Mouse (Mus musculus) cerebellum, adult 11 months (tissue): Measurements from ENCODE around the gene Miga1.
A peak's percentile ranks its signal among the peaks of the same experiment; 100 is the strongest.
"Not testable (repeated sequence)": the region's sequence is repeated elsewhere in the genome, so short reads cannot be mapped to it uniquely, and the experiment has no call there.

ENCODE experiments used
- DNase-seq: peaks from one replicate; pipeline ENCODE4 v3.0.0; 2022

Miga1 gene

DNA sequence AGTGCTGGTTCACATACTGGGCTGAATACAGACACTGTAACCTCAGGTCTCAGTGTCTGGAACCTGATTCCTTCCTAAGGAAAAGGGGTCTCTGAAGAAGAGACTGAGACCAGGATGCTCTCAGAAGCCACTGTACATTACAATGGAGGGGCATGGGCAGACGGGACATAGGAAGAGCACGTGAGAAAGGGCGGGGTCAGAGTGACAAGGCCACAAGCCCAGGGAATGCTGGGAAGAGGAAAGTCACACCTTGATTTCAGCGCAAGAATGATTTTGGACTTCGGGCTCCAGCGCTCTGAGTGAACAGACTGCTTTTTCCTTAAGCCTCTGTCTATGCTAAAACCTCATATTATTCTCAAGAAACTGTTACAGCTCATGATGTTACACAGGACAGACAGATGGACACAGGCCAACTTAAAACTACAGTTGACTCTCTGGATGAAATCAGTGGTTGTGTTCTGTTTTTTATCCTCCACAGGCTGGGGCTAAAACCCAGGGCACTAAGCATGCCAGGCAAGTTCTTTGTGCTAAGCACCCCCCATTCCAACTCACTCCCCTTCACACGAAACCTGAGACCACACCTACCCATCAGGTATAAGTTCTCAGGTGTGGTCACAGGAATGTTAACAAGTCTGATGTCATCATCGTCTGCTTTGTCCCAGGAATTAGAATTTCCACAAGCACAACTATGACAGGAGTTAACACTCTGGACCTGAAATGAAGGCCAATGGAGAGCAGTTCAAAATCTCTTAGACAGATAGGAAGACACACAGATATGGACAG is 18.3 kb downstream of the Miga1 start:
- DNase-seq, result no peak

DNA sequence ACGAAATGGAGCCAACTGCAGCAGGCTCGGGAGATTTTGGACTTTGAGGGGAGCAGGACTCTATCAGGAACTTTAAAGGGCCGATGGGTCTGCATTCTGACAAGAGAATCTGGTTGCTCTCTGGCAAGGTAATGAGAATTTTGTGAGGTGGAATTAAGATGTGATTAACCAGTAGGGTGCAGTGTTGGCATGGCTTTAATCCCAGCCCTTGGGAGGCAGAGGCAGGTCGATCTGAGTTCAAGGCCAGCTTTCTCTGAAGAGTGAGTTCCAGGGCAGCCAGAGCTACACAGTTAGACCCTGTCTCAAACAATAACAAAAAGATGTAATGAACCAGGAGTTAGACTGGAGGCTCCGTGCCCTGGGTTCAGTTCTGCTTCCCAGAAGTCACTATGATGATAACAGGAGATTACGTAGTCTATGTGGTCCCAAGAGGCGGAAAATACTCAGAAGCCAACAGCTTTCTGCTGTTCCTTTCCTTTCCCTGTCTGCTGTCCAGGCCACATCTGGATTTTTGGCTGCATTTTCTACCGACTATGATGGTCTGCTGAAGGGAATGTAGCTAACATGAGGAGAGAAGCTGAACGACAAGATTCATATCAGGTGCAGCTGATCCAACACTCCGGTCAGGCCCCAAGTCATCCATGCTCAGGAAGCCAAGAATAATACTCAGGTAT is 19.1 kb downstream of the Miga1 start:
- no peak for DNase-seq

DNA sequence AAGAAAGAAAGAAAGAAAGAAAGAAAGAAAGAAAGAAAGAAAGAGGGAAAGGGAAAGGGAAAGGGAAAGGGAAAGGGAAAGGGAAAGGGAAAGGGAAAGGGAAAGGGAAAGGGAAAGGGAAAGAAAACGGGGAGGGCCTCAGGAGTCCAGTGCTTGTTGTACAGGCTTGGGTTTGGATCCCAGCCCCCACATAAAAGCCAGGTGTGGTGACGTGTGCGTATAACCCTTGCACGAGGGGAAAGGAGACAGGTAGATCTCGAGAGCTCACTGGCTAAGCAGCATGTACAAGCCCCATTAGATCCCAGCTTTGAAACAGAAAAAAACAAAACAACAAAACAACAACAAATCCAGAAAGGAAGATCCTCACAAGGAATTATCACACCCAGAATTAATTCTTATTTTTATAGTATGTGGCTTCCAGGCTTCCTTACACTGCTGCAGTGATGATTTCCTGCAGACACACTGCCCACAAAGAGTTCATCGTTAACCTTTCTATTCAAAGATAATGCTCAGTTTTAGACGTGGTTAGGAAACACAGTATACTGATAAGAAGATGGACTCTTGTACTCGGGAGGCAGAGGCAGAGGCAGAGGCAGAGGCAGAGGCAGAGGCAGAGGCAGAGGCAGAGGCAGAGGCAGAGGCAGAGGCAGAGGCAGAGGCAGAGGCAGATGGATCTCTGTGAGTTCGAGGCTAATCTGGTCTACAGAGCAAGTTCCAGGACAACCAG is 23.6 kb downstream of the Miga1 start:
- not testable (repeated sequence) for DNase-seq

DNA sequence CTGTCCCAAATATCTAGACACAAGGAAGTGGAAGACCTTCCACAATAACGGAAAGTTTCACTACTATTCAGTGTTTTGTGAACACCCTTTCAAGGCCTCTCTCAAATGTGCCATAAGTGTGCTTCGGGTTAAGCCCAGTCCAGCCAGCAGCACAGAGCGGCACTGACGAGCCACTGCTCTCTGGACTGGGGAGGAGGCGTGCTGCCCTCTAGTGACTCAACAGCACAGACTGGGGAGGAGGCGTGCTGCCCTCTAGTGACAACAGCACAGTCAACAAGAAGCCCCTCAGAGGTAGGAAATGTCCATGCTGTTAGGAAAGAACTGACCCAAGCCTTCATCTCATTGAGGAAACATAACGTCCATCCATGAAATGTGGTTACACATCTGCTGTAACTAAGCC is 24.6 kb downstream of the Miga1 start:
- peak; percentile 59 for DNase-seq

GRCm38 (mm10) chr3:152314666-152315065 is 25.5 kb downstream of the Miga1 start:
- DNase-seq, result not testable (repeated sequence)

DNA sequence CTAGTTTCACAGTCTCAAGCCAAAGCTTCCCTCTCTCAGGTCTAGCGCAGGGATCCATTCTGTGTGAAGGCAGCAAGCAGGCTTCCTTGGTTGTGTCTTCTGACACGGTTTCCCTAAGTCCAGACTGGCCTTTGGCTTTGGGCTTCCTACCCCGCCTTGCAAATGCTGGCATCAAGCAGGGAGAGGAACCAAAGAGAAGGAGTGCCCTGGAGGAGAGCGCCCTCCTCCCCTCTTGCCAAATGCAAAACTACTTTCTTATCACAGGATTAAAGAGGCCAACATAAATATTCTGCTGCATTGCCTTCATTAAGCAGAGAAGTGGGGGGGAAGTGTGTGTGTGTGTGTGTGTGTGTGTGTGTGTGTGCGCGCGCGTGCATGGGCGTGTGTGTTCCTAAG is 31.0 kb downstream of the Miga1 start:
- DNase-seq, result no peak

- DNase-seq, result no peak
Measured at GRCm38 (mm10) chr3:152308485-152309249, 31.5 kb downstream of the Miga1 start.

- no peak for DNase-seq
Measured at GRCm38 (mm10) chr3:152305971-152306370, 34.2 kb downstream of the Miga1 start.

GRCm38 (mm10) chr3:152305080-152305479 is 35.1 kb downstream of the Miga1 start:
- DNase-seq, result no peak

DNA sequence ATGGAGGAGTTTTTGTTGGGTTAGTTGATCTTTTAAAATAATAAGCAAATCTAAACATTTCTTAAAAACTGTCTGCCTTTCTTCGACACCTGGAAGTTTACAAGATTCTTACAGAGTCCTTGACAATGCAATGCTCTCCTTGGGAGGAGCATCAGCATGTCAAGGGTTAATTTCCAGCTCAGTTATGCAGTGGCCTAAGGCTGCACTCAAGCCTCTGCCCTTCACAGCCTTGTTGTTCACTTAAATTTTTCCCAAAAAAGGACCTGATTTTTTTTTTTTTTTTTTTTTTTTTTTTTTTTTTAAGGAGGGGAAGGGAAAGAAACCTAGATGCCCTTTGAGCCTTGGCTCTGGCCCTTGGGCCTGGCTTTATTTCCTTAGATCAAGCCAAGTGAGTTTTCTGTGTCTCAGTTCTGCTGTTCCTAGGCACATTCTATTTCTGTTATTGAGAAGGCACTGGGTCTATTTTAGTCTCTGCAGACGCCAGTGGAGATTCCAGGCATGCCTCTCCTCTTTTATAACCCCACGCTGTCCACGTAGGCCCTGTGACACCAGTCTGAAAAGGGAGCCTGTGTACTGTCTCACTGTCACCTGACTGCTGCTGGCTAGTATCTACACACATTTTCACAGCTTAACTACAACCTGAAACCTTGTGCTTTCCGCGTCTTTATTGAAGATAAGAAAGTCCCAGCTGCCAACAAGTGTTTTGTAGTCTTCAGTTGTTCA is 36.0 kb downstream of the Miga1 start:
- no peak for DNase-seq

- no peak for DNase-seq
Measured at GRCm38 (mm10) chr3:152302991-152303390, 37.2 kb downstream of the Miga1 start.

DNA sequence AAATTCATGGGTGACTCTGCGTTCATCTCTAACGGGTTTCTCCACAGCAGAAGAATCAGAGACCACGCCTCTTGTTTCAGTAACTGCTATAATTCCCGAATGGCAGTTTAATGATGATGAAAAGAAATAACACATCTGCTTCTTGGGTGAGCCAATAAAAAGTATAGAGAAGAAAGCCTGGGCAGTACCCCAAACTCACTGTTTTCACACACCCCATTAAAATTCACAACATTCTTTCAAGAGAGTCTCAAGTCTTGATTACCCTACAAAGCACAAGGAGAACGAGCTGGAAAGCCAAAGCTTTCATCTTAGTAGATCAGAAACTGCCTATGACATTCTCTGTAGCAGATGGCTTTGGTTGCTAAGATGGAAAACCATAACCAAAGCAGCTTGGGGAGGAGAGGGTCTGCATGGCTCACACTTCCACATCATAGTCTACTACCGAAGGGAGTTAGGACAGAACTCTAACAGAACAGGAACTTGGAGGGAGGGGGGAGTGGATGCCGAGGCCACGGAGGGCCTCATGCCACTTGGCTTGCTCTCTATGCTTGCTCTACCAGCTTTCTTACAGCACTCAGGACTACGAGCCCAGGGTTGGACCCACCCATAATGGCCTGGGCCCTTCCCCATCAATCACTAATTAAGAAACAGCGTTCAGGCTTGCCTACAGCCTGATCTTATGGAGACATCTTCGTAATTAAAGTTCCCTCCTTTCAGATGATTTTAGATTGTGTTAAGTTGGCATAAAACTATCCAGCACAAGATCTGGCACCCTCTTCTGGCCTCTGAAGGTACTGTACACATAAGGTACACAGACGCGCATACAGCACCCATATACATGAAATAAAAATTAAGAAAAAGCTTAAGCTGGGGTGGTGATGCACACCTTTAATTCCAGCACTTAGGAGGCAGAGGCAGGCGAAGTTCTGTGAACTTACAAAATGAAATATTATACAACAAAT is 39.5 kb downstream of the Miga1 start:
- no peak for DNase-seq

GRCm38 (mm10) chr3:152295896-152296295 is 44.3 kb downstream of the Miga1 start:
- no peak for DNase-seq

- no peak for DNase-seq
Measured at GRCm38 (mm10) chr3:152294400-152294799, 45.8 kb downstream of the Miga1 start.

DNA sequence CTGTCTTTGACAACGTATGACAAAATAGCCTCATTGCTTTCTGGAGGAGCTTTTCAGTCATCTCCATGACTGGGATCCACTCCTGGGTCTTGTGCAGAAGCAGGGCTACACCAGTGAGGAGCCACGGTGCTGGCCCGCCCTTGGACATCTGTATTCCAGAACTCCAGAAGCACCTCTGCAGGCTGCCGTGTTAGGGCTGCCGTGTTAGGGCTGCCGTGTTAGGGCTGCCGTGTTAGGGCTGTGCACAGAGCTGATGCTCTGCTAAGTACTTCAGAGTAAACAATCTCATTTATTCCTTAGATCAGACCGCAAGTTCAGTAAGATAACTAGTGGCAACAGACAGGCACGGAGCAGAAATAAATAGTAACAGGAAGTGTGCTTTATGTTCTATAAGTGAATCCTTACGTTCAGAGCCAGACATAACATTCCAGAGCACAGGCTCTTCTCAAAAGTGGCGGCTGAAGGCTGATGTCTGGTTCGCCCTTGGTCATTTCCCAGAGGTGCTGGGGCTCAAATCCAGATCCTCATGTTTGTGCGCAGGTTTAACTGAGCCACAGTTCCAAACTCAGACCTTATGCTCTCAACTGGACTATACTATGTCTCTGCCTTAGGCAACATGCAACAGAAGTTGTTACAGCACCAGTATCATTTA is 46.6 kb downstream of the Miga1 start:
- no peak for DNase-seq

DNA sequence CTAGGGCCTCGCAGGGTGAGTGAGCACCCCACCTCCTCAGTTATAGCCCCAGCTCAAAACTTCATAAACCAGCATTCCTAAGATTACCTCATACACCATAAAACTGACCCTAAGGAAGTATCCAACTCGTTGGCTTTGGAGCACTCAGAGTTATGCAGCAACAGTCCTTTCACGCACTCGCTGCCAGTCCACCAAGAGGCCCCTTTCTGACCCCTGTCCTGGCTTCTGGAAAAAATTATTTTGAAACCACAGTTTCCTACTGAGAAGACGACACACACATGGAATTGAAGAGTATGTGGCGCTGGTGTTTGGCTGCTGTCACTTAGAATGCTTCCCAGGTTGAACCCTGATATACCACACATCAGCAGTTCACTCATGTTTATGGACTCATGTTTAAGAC is 48.3 kb downstream of the Miga1 start:
- no peak for DNase-seq

- DNase-seq, result no peak
Measured at GRCm38 (mm10) chr3:152290175-152290798, 49.9 kb downstream of the Miga1 start.

- no peak for DNase-seq
Measured at GRCm38 (mm10) chr3:152288740-152289139, 51.5 kb downstream of the Miga1 start.

GRCm38 (mm10) chr3:152288276-152288675 is 51.9 kb downstream of the Miga1 start:
- DNase-seq, result no peak

GRCm38 (mm10) chr3:152287810-152288209 is 52.4 kb downstream of the Miga1 start:
- no peak for DNase-seq
